Mouse (Mus musculus) layer of hippocampus, postnatal 25 days (tissue): ENCODE measurements at regions not wholly inside any gene's neighbourhood (a gene's known extent, or its start where the extent isn't known, plus 50 kb on each side); places are given as distances from the start of the nearest gene placed in this dataset.
A peak's percentile ranks its signal among the peaks of the same experiment; 100 is the strongest.

Experiments used
- DNase-seq, 2 experiments: peaks; one replicate each; pipeline ENCODE4 v3.0.0; 2022; ENCODE audit warnings: mixed read lengths in 2 of 2, low spot score in 1 of 2; ENCODE audit errors: extremely low spot score in 1 of 2

- no peak for DNase-seq
Measured at GRCm38 (mm10) chr12:110332616-110333154, 53.8 kb downstream of the Dio3 start.

- DNase-seq = no peak
Measured at GRCm38 (mm10) chr12:110334609-110335008, 55.7 kb downstream of the Dio3 start.

GRCm38 (mm10) chr12:110344280-110344827 lies 65.5 kb downstream of the Dio3 start:
- no peak for DNase-seq

GRCm38 (mm10) chr12:110349621-110350020 lies 70.8 kb downstream of the Dio3 start:
- no peak for DNase-seq

- DNase-seq = no peak
Measured at GRCm38 (mm10) chr12:110355851-110356250, 77.0 kb downstream of the Dio3 start.

- no peak for DNase-seq
Measured at GRCm38 (mm10) chr12:110367102-110367501, 79.8 kb upstream of the Ppp2r5c start.

- no peak for DNase-seq
Measured at GRCm38 (mm10) chr12:110367822-110368221, 79.1 kb upstream of the Ppp2r5c start.

- no peak for DNase-seq
Measured at GRCm38 (mm10) chr12:110371886-110372690, 74.8 kb upstream of the Ppp2r5c start.

GRCm38 (mm10) chr12:110372986-110373385 lies 73.9 kb upstream of the Ppp2r5c start:
- DNase-seq = no peak

- peak; percentile 88 for DNase-seq
Measured at GRCm38 (mm10) chr12:110373408-110374065, 73.4 kb upstream of the Ppp2r5c start.

- no peak for DNase-seq
Measured at GRCm38 (mm10) chr12:110375139-110375538, 71.8 kb upstream of the Ppp2r5c start.

- peak in 1 of 2 experiments; percentile 58 for DNase-seq
Measured at GRCm38 (mm10) chr12:110376062-110376837, 70.7 kb upstream of the Ppp2r5c start.

- DNase-seq = no peak
Measured at GRCm38 (mm10) chr12:110376838-110377150, 70.1 kb upstream of the Ppp2r5c start.

GRCm38 (mm10) chr12:110377306-110377705 lies 69.6 kb upstream of the Ppp2r5c start:
- DNase-seq = no peak

- DNase-seq = peak in 1 of 2 experiments; percentile 63
Measured at GRCm38 (mm10) chr12:110377734-110378133, 69.2 kb upstream of the Ppp2r5c start.

- no peak for DNase-seq
Measured at GRCm38 (mm10) chr12:110378302-110378701, 68.6 kb upstream of the Ppp2r5c start.

GRCm38 (mm10) chr12:110379721-110380120 lies 67.2 kb upstream of the Ppp2r5c start:
- DNase-seq = no peak

GRCm38 (mm10) chr12:110380831-110381750 lies 65.8 kb upstream of the Ppp2r5c start:
- DNase-seq = no peak

GRCm38 (mm10) chr12:110385031-110385430 lies 61.9 kb upstream of the Ppp2r5c start:
- no peak for DNase-seq
